Mouse (Mus musculus): ENCODE measurements around the gene Fggy. TPM values are rescaled to one million over a fixed set of nuclear protein-coding genes. Genes with fewer than 3 reads are reported as not detected.

Fggy gene
- polyA plus RNA-seq, 1 experiment from 2014 or later = 30.0 TPM

DNA sequence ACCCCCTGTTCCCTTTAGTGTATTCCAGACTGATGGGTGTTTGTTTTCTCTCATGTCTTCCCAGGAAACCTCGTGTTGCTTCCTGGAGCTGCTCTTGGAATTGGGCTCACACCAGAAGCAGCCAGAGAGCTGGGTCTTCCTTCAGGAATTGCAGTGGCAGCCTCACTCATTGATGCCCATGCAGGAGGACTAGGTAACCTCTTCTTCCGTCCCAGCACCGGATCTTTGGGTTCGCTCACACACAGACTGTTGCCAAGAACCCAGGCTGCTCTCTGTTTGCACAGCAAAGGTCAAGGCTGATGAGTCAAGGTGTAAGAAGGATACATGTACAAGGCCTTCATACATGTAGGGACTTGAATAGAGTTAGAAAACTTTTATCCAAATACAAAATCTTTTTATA is 181.4 kb downstream of the Fggy start:
- H3K36me3 ChIP-seq = no peaks in the 10 kb centered on the region
- no peaks in the 10 kb centered on the region for H3K27me3 ChIP-seq
- no peaks in the 10 kb centered on the region for H3K9me3 ChIP-seq (replicated peaks)
- no peak overlapping the region for H3K4me3 ChIP-seq (replicated peaks)
- no peak overlapping the region for H3K9ac ChIP-seq
- H3K4me1 ChIP-seq = peaks cover 35% of the 10 kb centered on the region
- H3K27ac ChIP-seq = peak overlapping the region; percentile 77
- WGBS = 49% methylated on average over 4 of the region's 4 CpGs
- H3K4me2 ChIP-seq = 0 out of 2 replicates have a peak overlapping the region, but pooled peaks have one; percentile 2
- no peak for ATAC-seq (replicated peaks; ENCODE audit: low FRiP score)

GRCm38 (mm10) chr4:95741115-95741734 is 183.9 kb downstream of the Fggy start:
- no peaks in the 10 kb centered on the region for H3K36me3 ChIP-seq
- no peak for ATAC-seq (replicated peaks; ENCODE audit: low FRiP score)
- WGBS = 62% methylated on average over 7 of the region's 7 CpGs

DNA sequence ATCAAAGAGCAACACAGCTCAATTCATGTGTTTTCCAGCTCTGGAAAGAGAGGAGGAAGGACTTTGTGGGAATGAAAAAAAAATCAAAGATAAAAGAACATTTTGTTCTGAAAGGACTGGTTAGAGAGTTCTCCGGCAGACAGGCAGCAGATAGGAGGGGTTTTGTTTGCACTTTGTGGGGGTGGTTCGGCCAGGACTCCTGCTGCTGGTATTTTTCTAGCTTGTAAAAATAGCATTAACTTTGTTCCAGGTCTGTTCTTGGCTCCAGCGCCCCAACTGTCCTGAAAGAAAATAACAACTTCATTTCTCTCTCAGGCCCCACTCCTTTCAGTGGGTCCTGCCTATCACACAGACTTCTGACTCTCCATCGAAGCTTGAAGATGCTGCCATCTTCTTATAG is 185.7 kb downstream of the Fggy start:
- no peaks in the 10 kb centered on the region for H3K36me3 ChIP-seq
- 26% methylated on average over 4 of the region's 4 CpGs for WGBS
- H3K27ac ChIP-seq = 0 out of 2 replicates have a peak overlapping the region, but pooled peaks have one; percentile 5
- no peak overlapping the region for H3K4me2 ChIP-seq
- H3K9ac ChIP-seq = no peak overlapping the region
- no peaks in the 10 kb centered on the region for H3K27me3 ChIP-seq
- H3K4me3 ChIP-seq (replicated peaks) = no peak overlapping the region
- peaks cover 16% of the 10 kb centered on the region for H3K4me1 ChIP-seq
- no peak for ATAC-seq (replicated peaks; ENCODE audit: low FRiP score)
- H3K9me3 ChIP-seq (replicated peaks) = no peaks in the 10 kb centered on the region

More at GRCm38 (mm10) chr4:95741115-95741734, 183.9 kb downstream of the Fggy start:
- no peak overlapping the region for H3K4me3 ChIP-seq (replicated peaks)
- no peaks in the 10 kb centered on the region for H3K9me3 ChIP-seq (replicated peaks)
- H3K4me1 ChIP-seq = peaks cover 27% of the 10 kb centered on the region
- H3K4me2 ChIP-seq = no peak overlapping the region
- H3K27me3 ChIP-seq = no peaks in the 10 kb centered on the region
- H3K27ac ChIP-seq = no peak overlapping the region
- no peak overlapping the region for H3K9ac ChIP-seq

- Histone ChIP-seq H3K27ac (no peak overlapping the region), H3K9me3 (replicated peaks) (no peaks in the 10 kb centered on the region), H3K9ac (no peak overlapping the region), H3K36me3 (no peaks in the 10 kb centered on the region), H3K4me1 (0 out of 2 replicates have a peak, but pooled peaks cover 5% of the 10 kb centered on the region), H3K27me3 (no peaks in the 10 kb centered on the region), H3K4me3 (replicated peaks) (no peak overlapping the region), H3K4me2 (no peak overlapping the region)
- WGBS = 91% methylated on average over 6 of the region's 6 CpGs
- ATAC-seq (replicated peaks; ENCODE audit: low FRiP score) = no peak
Measured at GRCm38 (mm10) chr4:95746954-95747353, 189.6 kb downstream of the Fggy start.

- ATAC-seq (replicated peaks; ENCODE audit: low FRiP score) = no peak
- Histone ChIP-seq H3K36me3 (no peaks in the 10 kb centered on the region), H3K9ac (no peak overlapping the region), H3K9me3 (replicated peaks) (no peaks in the 10 kb centered on the region), H3K27me3 (no peaks in the 10 kb centered on the region), H3K4me3 (replicated peaks) (no peak overlapping the region), H3K4me1 (0 out of 2 replicates have a peak, but pooled peaks cover 4% of the 10 kb centered on the region), H3K27ac (no peak overlapping the region), H3K4me2 (no peak overlapping the region)
- 84% methylated on average over 12 of the region's 12 CpGs for WGBS
Measured at GRCm38 (mm10) chr4:95747415-95748202, 190.3 kb downstream of the Fggy start.

DNA sequence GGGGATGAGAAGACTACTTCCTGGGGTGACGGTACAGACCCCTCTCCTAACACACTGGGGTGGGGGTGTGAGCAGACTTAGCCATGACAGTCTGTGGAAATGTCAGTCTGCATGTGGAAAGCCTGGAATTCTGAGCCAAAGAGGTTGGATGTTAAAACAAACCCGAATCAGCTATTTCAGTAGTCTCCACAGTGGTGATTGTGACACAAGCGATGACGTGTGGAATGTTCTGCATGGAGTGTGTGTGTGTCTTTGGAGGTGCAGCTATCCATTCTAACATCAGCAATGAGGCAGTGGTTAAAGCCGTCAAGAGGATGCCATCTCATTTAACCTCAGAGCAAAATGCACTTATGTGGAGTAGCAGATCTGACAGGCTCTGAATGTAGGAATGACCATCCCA is 192.9 kb downstream of the Fggy start:
- ATAC-seq (replicated peaks; ENCODE audit: low FRiP score) = no peak
- 86% methylated on average over 5 of the region's 5 CpGs for WGBS
- H3K36me3 ChIP-seq = no peaks in the 10 kb centered on the region
- no peaks in the 10 kb centered on the region for H3K4me1 ChIP-seq
- no peak overlapping the region for H3K4me3 ChIP-seq (replicated peaks)
- H3K4me2 ChIP-seq = no peak overlapping the region
- H3K9ac ChIP-seq = no peak overlapping the region
- no peaks in the 10 kb centered on the region for H3K9me3 ChIP-seq (replicated peaks)
- H3K27me3 ChIP-seq = no peaks in the 10 kb centered on the region
- H3K27ac ChIP-seq = no peak overlapping the region

- WGBS = 81% methylated on average over 6 of the region's 6 CpGs
- no peak overlapping the region for H3K4me2 ChIP-seq
Measured at GRCm38 (mm10) chr4:95752538-95753188, 195.4 kb downstream of the Fggy start.

DNA sequence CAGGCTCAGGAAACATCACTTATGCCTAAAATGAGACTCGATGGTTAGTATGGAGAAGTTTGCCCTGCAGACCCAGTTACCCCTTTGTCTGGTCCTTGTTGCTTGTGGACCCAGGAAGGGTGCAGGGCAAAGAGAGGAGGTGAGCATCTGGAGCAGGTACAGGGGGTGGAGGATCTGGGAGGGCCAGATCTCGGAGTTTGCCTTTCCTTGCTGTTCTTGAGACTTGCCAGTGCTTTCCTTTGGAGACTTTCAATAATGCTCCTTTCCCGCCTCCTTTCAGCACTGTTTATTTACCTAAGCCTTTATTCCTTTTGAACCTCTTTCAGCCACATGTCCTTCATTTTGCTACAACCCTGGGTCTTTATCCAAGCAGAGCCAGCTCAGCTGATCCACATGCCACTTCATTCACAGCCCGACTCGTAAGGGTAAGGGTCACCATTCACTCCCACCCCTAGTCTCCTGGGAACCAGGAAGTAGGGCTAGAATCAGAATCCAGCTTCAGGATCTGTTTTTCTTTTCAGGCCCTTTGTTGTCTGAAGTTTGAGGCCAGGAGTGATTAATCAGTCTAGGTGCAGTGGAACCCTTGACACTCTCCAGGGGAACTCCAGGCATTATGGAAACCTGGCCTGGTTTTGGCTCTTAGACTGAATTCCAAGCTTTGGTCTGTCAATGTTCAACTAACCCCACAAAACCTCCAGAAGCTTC is 201.9 kb downstream of the Fggy start:
- H3K4me1 ChIP-seq = peaks cover 6% of the 10 kb centered on the region
- WGBS = 46% methylated on average over 5 of the region's 5 CpGs
- no peak overlapping the region for H3K4me2 ChIP-seq
- no peaks in the 10 kb centered on the region for H3K27me3 ChIP-seq
- no peak overlapping the region for H3K4me3 ChIP-seq (replicated peaks)
- peak overlapping the region; percentile 74 for H3K27ac ChIP-seq
- no peak overlapping the region for H3K9ac ChIP-seq
- no peaks in the 10 kb centered on the region for H3K36me3 ChIP-seq
- ATAC-seq (replicated peaks; ENCODE audit: low FRiP score) = peak; percentile 90
- H3K9me3 ChIP-seq (replicated peaks) = no peaks in the 10 kb centered on the region

More at GRCm38 (mm10) chr4:95752538-95753188, 195.4 kb downstream of the Fggy start:
- H3K4me1 ChIP-seq = no peaks in the 10 kb centered on the region
- no peak overlapping the region for H3K4me3 ChIP-seq (replicated peaks)
- ATAC-seq (replicated peaks; ENCODE audit: low FRiP score) = no peak
- H3K27me3 ChIP-seq = no peaks in the 10 kb centered on the region
- no peak overlapping the region for H3K27ac ChIP-seq
- no peak overlapping the region for H3K9ac ChIP-seq
- no peaks in the 10 kb centered on the region for H3K36me3 ChIP-seq
- no peaks in the 10 kb centered on the region for H3K9me3 ChIP-seq (replicated peaks)

- no peak overlapping the region for H3K9ac ChIP-seq
- 64% methylated on average over 2 of the region's 2 CpGs for WGBS
- no peak for ATAC-seq (replicated peaks; ENCODE audit: low FRiP score)
Measured at GRCm38 (mm10) chr4:95765359-95765758, 208.1 kb downstream of the Fggy start.

DNA sequence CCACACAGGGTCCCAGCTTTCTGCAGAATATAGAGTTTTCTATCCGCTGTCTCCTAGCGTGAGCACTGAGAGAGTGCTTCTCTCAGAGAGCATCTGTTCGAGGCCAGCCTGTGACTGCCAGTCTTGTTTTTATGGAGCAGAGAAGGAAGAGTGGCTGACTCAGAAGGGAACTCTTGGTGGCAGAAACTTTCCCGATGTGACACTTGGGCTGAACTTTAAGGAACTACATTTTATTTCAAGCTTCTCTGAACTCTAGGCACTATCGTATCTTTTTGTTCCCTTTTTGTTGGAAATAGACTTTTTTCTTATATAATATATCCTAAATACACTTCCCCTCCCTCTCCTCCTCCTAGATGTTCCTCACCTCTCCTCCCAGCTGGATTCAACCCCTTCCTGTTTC is 213.2 kb downstream of the Fggy start:
- WGBS = 72% methylated on average over 5 of the region's 5 CpGs
- H3K27ac ChIP-seq = no peak overlapping the region
- no peak overlapping the region for H3K4me3 ChIP-seq (replicated peaks)

More at GRCm38 (mm10) chr4:95765359-95765758, 208.1 kb downstream of the Fggy start:
- Histone ChIP-seq H3K27me3 (no peaks in the 10 kb centered on the region), H3K4me1 (no peaks in the 10 kb centered on the region), H3K36me3 (no peaks in the 10 kb centered on the region), H3K27ac (no peak overlapping the region), H3K4me3 (replicated peaks) (no peak overlapping the region), H3K4me2 (no peak overlapping the region), H3K9me3 (replicated peaks) (no peaks in the 10 kb centered on the region)

DNA sequence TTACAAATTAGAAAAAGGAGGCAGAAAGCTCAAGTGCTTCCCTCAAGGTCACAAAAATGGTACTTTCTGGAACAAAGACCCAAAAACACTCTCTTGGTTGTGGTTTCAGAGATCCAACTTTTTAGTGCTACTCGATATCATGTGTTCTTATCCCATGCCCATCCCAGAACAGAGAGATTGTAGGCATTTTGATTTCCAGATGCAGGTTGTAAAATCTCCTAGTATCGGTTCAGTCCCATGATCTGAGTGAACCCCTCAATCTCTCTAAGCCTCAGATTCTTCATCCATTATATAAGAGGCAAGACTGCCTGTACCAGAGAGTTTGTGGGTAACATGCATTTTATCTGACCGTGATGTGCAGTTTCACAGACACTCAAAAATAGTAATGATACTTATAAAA is 214.2 kb downstream of the Fggy start:
- H3K4me2 ChIP-seq = no peak overlapping the region
- H3K36me3 ChIP-seq = no peaks in the 10 kb centered on the region
- 84% methylated on average over 3 of the region's 3 CpGs for WGBS
- H3K4me3 ChIP-seq (replicated peaks) = no peak overlapping the region
- H3K9me3 ChIP-seq (replicated peaks) = no peaks in the 10 kb centered on the region
- 0 out of 2 replicates have a peak, but pooled peaks cover 2% of the 10 kb centered on the region for H3K4me1 ChIP-seq
- peak overlapping the region; percentile 19; the same call in 1 of the 2 replicates for H3K27ac ChIP-seq
- 0 out of 2 replicates have a peak, but pooled peaks have one; percentile 7 for ATAC-seq (replicated peaks; ENCODE audit: low FRiP score)
- no peaks in the 10 kb centered on the region for H3K27me3 ChIP-seq
- H3K9ac ChIP-seq = no peak overlapping the region

More for the DNA sequence above, 213.2 kb downstream of the Fggy start:
- H3K27me3 ChIP-seq = no peaks in the 10 kb centered on the region
- no peak overlapping the region for H3K9ac ChIP-seq
- no peak for ATAC-seq (replicated peaks; ENCODE audit: low FRiP score)
- H3K4me2 ChIP-seq = no peak overlapping the region
- H3K36me3 ChIP-seq = no peaks in the 10 kb centered on the region
- H3K4me1 ChIP-seq = 0 out of 2 replicates have a peak, but pooled peaks cover 2% of the 10 kb centered on the region
- no peaks in the 10 kb centered on the region for H3K9me3 ChIP-seq (replicated peaks)

Data from kidney, embryonic 15.5 days (tissue).